ENCODE assay signal across 8 mouse cellular contexts in genomic region chr4:98563506-98564195, GRCm38 (mm10).
DNase-seq lines count a peak whose midpoint lies in the region; ATAC-seq lines count a peak whose summit lies in the region.

No protein-coding gene starts in this region.

- H3K4me2 ChIP-seq in hindbrain, embryonic 15.5 days, result no peak overlapping the region
- H3K4me2 ChIP-seq in hindbrain, embryonic 12.5 days (replicated peaks), result no peak overlapping the region
- H3K4me2 ChIP-seq in forebrain, embryonic 13.5 days, result no peak overlapping the region

- H3K27me3 ChIP-seq in hindbrain, embryonic 15.5 days, result no peaks in the 10 kb centered on the region
- H3K27me3 ChIP-seq in hindbrain, embryonic 12.5 days, result no peaks in the 10 kb centered on the region
- H3K27me3 ChIP-seq in forebrain, embryonic 13.5 days, result no peaks in the 10 kb centered on the region

- no peaks in the 10 kb centered on the region for H3K9me3 ChIP-seq in hindbrain, embryonic 15.5 days
- H3K9me3 ChIP-seq in hindbrain, embryonic 12.5 days (replicated peaks), result no peaks in the 10 kb centered on the region
- H3K9me3 ChIP-seq in forebrain, embryonic 13.5 days (replicated peaks), result no peaks in the 10 kb centered on the region

- H3K4me1 ChIP-seq in hindbrain, embryonic 15.5 days (replicated peaks), result peaks cover 21% of the 10 kb centered on the region
- peaks cover 4% of the 10 kb centered on the region; the same call in 1 of the 2 replicates for H3K4me1 ChIP-seq in hindbrain, embryonic 12.5 days
- peaks cover 42% of the 10 kb centered on the region for H3K4me1 ChIP-seq in forebrain, embryonic 13.5 days

- peak; percentile 44; the same call in 1 of the 2 replicates for ATAC-seq in hindbrain, embryonic 15.5 days (ENCODE audit: low FRiP score, low read depth)
- no peak for ATAC-seq in hindbrain, embryonic 12.5 days (ENCODE audit: low FRiP score)
- peak; percentile 65 for ATAC-seq in forebrain, embryonic 13.5 days

- H3K4me3 ChIP-seq in hindbrain, embryonic 15.5 days, result no peak overlapping the region
- H3K4me3 ChIP-seq in hindbrain, embryonic 12.5 days, result no peak overlapping the region
- H3K4me3 ChIP-seq in forebrain, embryonic 13.5 days, result no peak overlapping the region

- no peaks in the 10 kb centered on the region for H3K36me3 ChIP-seq in hindbrain, embryonic 15.5 days
- H3K36me3 ChIP-seq in hindbrain, embryonic 12.5 days, result no peaks in the 10 kb centered on the region
- H3K36me3 ChIP-seq in forebrain, embryonic 13.5 days (ENCODE audit: poor library complexity, severe bottlenecking), result no peaks in the 10 kb centered on the region

- H3K9ac ChIP-seq in hindbrain, embryonic 15.5 days, result no peak overlapping the region
- no peak overlapping the region for H3K9ac ChIP-seq in hindbrain, embryonic 12.5 days
- H3K9ac ChIP-seq in forebrain, embryonic 13.5 days, result no peak overlapping the region

- no peak overlapping the region for H3K27ac ChIP-seq in hindbrain, embryonic 15.5 days (replicated peaks)
- H3K27ac ChIP-seq in hindbrain, embryonic 12.5 days, result no peak overlapping the region
- peak overlapping the region; percentile 65 for H3K27ac ChIP-seq in forebrain, embryonic 13.5 days

- WGBS in hindbrain, embryonic 15.5 days, result 55% methylated on average over 10 of the region's 10 CpGs
- 77% methylated on average over 10 of the region's 10 CpGs for WGBS in hindbrain, embryonic 12.5 days
- 44% methylated on average over 10 of the region's 10 CpGs for WGBS in forebrain, embryonic 13.5 days

- peak; percentile 79 for DNase-seq in heart, postnatal 4 days
- peak; percentile 41 for DNase-seq in lung, postnatal 36 days
- no peak for DNase-seq in frontal cortex, postnatal 25 days (ENCODE audit: low spot score in 2 of 2)
- DNase-seq in yolk sac, embryonic 10.5 days (ENCODE audit: low spot score), result no peak
- no peak for DNase-seq in layer of hippocampus, adult 18-20 months (ENCODE audit: low spot score in 2 of 2)

Comparison
In these comparisons a context has a peak if more than half of its experiments do, and no peak if none do; other contexts are left out.
1. DNase-seq: peak in heart, postnatal 4 days (single experiment) and lung, postnatal 36 days (single experiment); none in frontal cortex, postnatal 25 days (0 of 2), yolk sac, embryonic 10.5 days (single experiment) and layer of hippocampus, adult 18-20 months (0 of 2).